Mouse (Mus musculus) neural tube, embryonic 12.5 days (tissue): ENCODE measurements around the gene Def6. TPM values are rescaled to one million over a fixed set of nuclear protein-coding genes. Genes with fewer than 3 reads are reported as not detected.
"Not testable (repeated sequence)": the region's sequence is repeated elsewhere in the genome, so short reads cannot be mapped to it uniquely, and the experiment has no call there.

Source experiments
- ATAC-seq: fragments of 200-750 bp; cut with Nextera tagmentation; 2 replicates; pipeline ENCODE4 v1.8.0; 2017; ENCODE audit warnings: low read depth, mild to moderate bottlenecking, moderate TSS enrichment, moderate library complexity; ENCODE audit not compliant: low FRiP score
- H3K27ac ChIP-seq: fragments of 300-500 bp; sonication (generic); 2 replicates; pipeline ENCODE4 v1.5.1; 2016
- H3K27me3 ChIP-seq: fragments of 300-500 bp; sonication (generic); replicated peaks from 2 replicates; pipeline ENCODE4 v1.6.1; 2016; ENCODE audit warnings: mild to moderate bottlenecking
- H3K36me3 ChIP-seq: fragments of 300-500 bp; sonication (generic); 2 replicates; pipeline ENCODE4 v1.6.1; 2016; ENCODE audit warnings: mild to moderate bottlenecking
- H3K4me1 ChIP-seq: fragments of 300-500 bp; sonication (generic); 2 replicates; pipeline ENCODE4 v1.6.1; 2016
- H3K4me2 ChIP-seq: fragments of 300-500 bp; sonication (generic); replicated peaks from 2 replicates; pipeline ENCODE4 v1.6.1; 2016; ENCODE audit warnings: mild to moderate bottlenecking
- H3K4me3 ChIP-seq: fragments of 300-500 bp; sonication (generic); 2 replicates; pipeline ENCODE4 v1.5.1; 2016
- H3K9ac ChIP-seq: fragments of 300-500 bp; sonication (generic); 2 replicates; pipeline ENCODE4 v1.6.1; 2016; ENCODE audit warnings: mild to moderate bottlenecking
- H3K9me3 ChIP-seq: fragments of 300-500 bp; sonication (generic); 2 replicates; pipeline ENCODE4 v1.6.1; 2016; ENCODE audit warnings: mild to moderate bottlenecking
- WGBS: fragments of 180-500 bp; shearing (Covaris S2); methylation state at CpG from one replicate; pipeline ENCODE4 v1.1.7; 2016; 5-methylcytosine and 5-hydroxymethylcytosine counted together
- polyA plus RNA-seq: library from polyadenylated mRNA; unstranded; fragments of >200 nt; fragmentation: Nextera tagmentation; extraction: Ambion mirVana; gene quantifications from 2 replicates; pipeline ENCODE4 v1.2.1, GENCODE M21; 2016

Gene Def6
- polyA plus RNA-seq, 1 experiment from 2014 or later, result 5.3 TPM

GRCm38 (mm10) chr17:28211921-28212341 is 4.4 kb downstream of the Def6 start:
- H3K27ac ChIP-seq, result no peak overlapping the region
- no peak overlapping the region for H3K4me3 ChIP-seq
- H3K4me1 ChIP-seq, result peaks cover 6% of the 10 kb centered on the region; the same call in 1 of the 2 replicates
- no peaks in the 10 kb centered on the region for H3K36me3 ChIP-seq
- H3K9ac ChIP-seq, result no peak overlapping the region
- no peaks in the 10 kb centered on the region for H3K9me3 ChIP-seq
- 84% methylated on average over 6 of the region's 6 CpGs for WGBS
- no peak for ATAC-seq
- no peak overlapping the region for H3K4me2 ChIP-seq
- no peaks in the 10 kb centered on the region; the same call in 1 of the 2 replicates for H3K27me3 ChIP-seq

- no peak for ATAC-seq
- Histone ChIP-seq H3K9me3 (no peaks in the 10 kb centered on the region), H3K36me3 (no peaks in the 10 kb centered on the region), H3K4me1 (peaks cover 7% of the 10 kb centered on the region), H3K27ac (no peak overlapping the region), H3K4me3 (no peak overlapping the region), H3K4me2 (no peak overlapping the region), H3K27me3 (no peaks in the 10 kb centered on the region; the same call in 1 of the 2 replicates), H3K9ac (no peak overlapping the region)
- WGBS, result 77% methylated on average over 9 of the region's 9 CpGs
These were observed 4.8 kb downstream of the Def6 start for GRCm38 (mm10) chr17:28212391-28212790.

- Histone ChIP-seq H3K36me3 (no peaks in the 10 kb centered on the region), H3K9ac (no peak overlapping the region), H3K4me2 (no peak overlapping the region), H3K27ac (no peak overlapping the region), H3K9me3 (no peaks in the 10 kb centered on the region), H3K4me3 (no peak overlapping the region), H3K27me3 (no peaks in the 10 kb centered on the region), H3K4me1 (peaks cover 3% of the 10 kb centered on the region; the same call in 1 of the 2 replicates)
- 30% methylated on average over 4 of the region's 4 CpGs for WGBS
- ATAC-seq, result no peak
These were observed 5.7 kb downstream of the Def6 start for GRCm38 (mm10) chr17:28213236-28213635.

- WGBS, result 93% methylated on average over 9 of the region's 9 CpGs
- Histone ChIP-seq H3K36me3 (no peaks in the 10 kb centered on the region), H3K9me3 (no peaks in the 10 kb centered on the region), H3K4me1 (peaks cover 3% of the 10 kb centered on the region; the same call in 1 of the 2 replicates), H3K9ac (no peak overlapping the region), H3K4me2 (no peak overlapping the region), H3K27me3 (no peaks in the 10 kb centered on the region), H3K27ac (no peak overlapping the region), H3K4me3 (no peak overlapping the region)
- ATAC-seq, result no peak
These were observed 9.2 kb downstream of the Def6 start for GRCm38 (mm10) chr17:28216791-28217190.

- Histone ChIP-seq H3K9me3 (no peaks in the 10 kb centered on the region), H3K27ac (no peak overlapping the region), H3K4me3 (no peak overlapping the region), H3K4me1 (peaks cover 3% of the 10 kb centered on the region; the same call in 1 of the 2 replicates), H3K36me3 (no peaks in the 10 kb centered on the region), H3K4me2 (peak overlapping the region; percentile 38), H3K27me3 (no peaks in the 10 kb centered on the region), H3K9ac (no peak overlapping the region)
- 23% methylated on average over 23 of the region's 23 CpGs for WGBS
- no peak for ATAC-seq
These were observed 10.4 kb downstream of the Def6 start for GRCm38 (mm10) chr17:28217721-28218649.

GRCm38 (mm10) chr17:28222463-28222862 is 14.9 kb downstream of the Def6 start:
- H3K4me2 ChIP-seq, H3K36me3 ChIP-seq, ATAC-seq, H3K4me3 ChIP-seq, H3K27ac ChIP-seq, H3K9me3 ChIP-seq, H3K27me3 ChIP-seq, H3K9ac ChIP-seq: not testable (repeated sequence)
- peaks cover 16% of the 10 kb centered on the region for H3K4me1 ChIP-seq
- WGBS, result 92% methylated on average over 10 of the region's 10 CpGs

GRCm38 (mm10) chr17:28223561-28224391 is 16.2 kb downstream of the Def6 start:
- Histone ChIP-seq H3K27me3 (0 out of 2 replicates have a peak, but pooled peaks cover 3% of the 10 kb centered on the region), H3K4me2 (peak overlapping the region; percentile 95), H3K4me1 (peaks cover 15% of the 10 kb centered on the region), H3K27ac (peak overlapping the region; percentile 68; the same call in 1 of the 2 replicates), H3K9me3 (no peaks in the 10 kb centered on the region), H3K4me3 (peak overlapping the region; percentile 50), H3K9ac (peak overlapping the region; percentile 77), H3K36me3 (no peaks in the 10 kb centered on the region)
- WGBS, result 1% methylated on average over 46 of the region's 46 CpGs
- ATAC-seq, result peak; percentile 80

GRCm38 (mm10) chr17:28224615-28225014 is 17.0 kb downstream of the Def6 start:
- 88% methylated on average over 10 of the region's 10 CpGs for WGBS
- no peak for ATAC-seq

GRCm38 (mm10) chr17:28226014-28226413 is 18.4 kb downstream of the Def6 start:
- peak overlapping the region; percentile 37; the same call in 1 of the 2 replicates for H3K27ac ChIP-seq
- 0 out of 2 replicates have a peak, but pooled peaks cover 3% of the 10 kb centered on the region for H3K27me3 ChIP-seq
- peak overlapping the region; percentile 17; the same call in 1 of the 2 replicates for H3K9ac ChIP-seq
- H3K4me1 ChIP-seq, result peaks cover 15% of the 10 kb centered on the region
- H3K4me3 ChIP-seq, result peak overlapping the region; percentile 31
- no peaks in the 10 kb centered on the region for H3K9me3 ChIP-seq
- WGBS, result 1% methylated on average over 21 of the region's 21 CpGs
- H3K4me2 ChIP-seq, result peak overlapping the region; percentile 70
- peak; percentile 51; the same call in 1 of the 2 replicates for ATAC-seq
- H3K36me3 ChIP-seq, result no peaks in the 10 kb centered on the region

More at GRCm38 (mm10) chr17:28224615-28225014, 17.0 kb downstream of the Def6 start:
- Histone ChIP-seq H3K9me3 (no peaks in the 10 kb centered on the region), H3K36me3 (no peaks in the 10 kb centered on the region), H3K27ac (no peak overlapping the region), H3K4me2 (no peak overlapping the region), H3K9ac (no peak overlapping the region), H3K4me1 (peaks cover 15% of the 10 kb centered on the region), H3K27me3 (0 out of 2 replicates have a peak, but pooled peaks cover 3% of the 10 kb centered on the region), H3K4me3 (no peak overlapping the region)

GRCm38 (mm10) chr17:28230486-28230885 is 22.9 kb downstream of the Def6 start:
- Histone ChIP-seq H3K4me2 (no peak overlapping the region), H3K4me3 (no peak overlapping the region), H3K36me3 (no peaks in the 10 kb centered on the region), H3K27me3 (peaks cover 3% of the 10 kb centered on the region; the same call in 1 of the 2 replicates), H3K27ac (no peak overlapping the region), H3K9me3 (no peaks in the 10 kb centered on the region), H3K9ac (no peak overlapping the region), H3K4me1 (peaks cover 16% of the 10 kb centered on the region)
- 89% methylated on average over 6 of the region's 6 CpGs for WGBS
- ATAC-seq, result no peak

GRCm38 (mm10) chr17:28231026-28231736 is 23.6 kb downstream of the Def6 start:
- ATAC-seq, result no peak
- Histone ChIP-seq H3K9ac (no peak overlapping the region), H3K27ac (no peak overlapping the region), H3K27me3 (peaks cover 3% of the 10 kb centered on the region; the same call in 1 of the 2 replicates), H3K4me1 (peaks cover 9% of the 10 kb centered on the region), H3K4me3 (no peak overlapping the region), H3K36me3 (no peaks in the 10 kb centered on the region), H3K9me3 (no peaks in the 10 kb centered on the region), H3K4me2 (no peak overlapping the region)
- WGBS, result 85% methylated on average over 18 of the region's 18 CpGs
